Mouse (Mus musculus) c-Kit-positive CD71-positive TER-119-positive erythroid progenitor cells, embryonic 14.5 days (primary cell): ENCODE results near the gene Psapl1.
"Not testable (repeated sequence)": the region's sequence is repeated elsewhere in the genome, so short reads cannot be mapped to it uniquely, and the experiment has no call there.

Experiments used
- DNase-seq: peaks from one replicate; pipeline ENCODE4 v3.0.0-alpha.2; 2013; ENCODE audit warnings: low spot score

The Psapl1 gene

DNA sequence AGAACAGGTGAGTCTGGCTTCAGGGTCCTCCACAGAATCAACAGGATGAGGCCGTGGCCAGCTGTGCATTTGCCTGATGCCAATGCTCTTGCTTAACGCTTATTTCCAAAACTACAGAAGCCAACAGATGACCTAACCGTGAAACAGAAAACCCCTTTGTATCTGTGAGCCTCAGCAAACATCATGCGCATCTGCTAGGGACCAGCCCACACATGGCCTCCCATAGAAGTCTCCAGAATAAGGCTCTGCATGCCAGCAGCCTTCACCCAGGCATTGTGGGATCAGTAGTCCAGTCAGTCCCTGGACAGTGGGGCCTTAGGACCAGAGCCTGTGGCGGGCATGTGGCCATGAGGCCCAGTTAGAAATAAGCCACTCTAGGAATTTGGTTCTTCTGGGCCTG is 400 bp upstream of the Psapl1 start:
- DNase-seq = no peak

DNA sequence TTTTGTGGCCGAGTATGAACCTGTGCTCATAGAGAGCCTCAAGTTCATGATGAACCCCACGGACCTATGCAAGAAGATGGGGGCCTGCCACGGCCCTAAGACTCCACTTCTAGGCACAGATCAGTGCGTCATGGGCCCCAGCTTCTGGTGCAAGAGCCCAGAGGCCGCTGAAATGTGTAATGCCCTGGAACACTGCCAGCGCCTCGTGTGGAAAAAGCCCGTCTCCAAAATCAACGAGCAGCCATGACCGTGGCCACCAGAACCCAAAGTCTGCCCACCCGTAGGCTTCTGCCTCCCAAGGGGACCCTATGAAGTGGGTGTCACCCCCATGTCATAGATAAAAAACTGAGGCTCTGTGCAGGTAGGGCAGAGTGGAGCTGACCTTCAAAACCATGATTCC is 1.6 kb downstream of the Psapl1 start:
- DNase-seq = no peak

DNA sequence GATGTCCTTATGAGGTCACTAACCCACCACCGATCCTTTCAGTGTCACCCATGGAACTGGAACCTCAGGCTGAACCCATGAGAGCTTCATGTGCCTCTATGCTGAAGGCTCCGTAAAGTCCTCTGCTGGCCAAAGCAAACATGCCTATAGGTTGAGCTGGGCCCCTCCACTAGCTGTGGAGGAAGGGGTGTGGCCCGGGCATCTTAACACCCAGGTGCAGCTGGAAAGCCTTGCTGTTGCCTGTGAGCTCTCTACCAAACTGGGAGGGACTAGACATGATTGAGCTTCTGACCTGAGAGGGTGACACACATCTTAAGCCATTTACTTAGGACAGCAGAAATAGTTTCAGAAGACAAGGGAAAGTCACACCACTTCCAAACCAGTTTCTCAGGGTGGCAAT is 5.0 kb downstream of the Psapl1 start:
- no peak for DNase-seq

DNA sequence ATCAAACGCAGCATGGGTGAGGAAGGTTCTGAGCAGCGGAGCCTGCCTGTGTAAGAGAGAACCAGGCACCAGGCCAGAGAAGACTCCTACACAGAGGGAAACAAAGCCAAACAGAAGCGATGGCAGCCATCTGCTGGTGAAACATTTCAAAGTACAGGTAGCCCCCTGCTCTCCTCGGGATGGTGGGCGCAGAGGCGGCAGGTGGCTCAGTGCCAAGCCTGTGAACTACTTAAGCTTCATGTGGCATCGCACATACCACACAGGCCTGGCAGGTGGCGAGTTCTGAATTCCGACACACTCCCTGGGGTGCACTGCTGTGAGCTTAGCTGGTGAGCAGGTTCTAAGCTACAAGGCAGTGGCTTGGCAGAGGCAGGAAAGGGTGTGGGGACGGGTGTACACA is 9.5 kb downstream of the Psapl1 start:
- DNase-seq = no peak

DNA sequence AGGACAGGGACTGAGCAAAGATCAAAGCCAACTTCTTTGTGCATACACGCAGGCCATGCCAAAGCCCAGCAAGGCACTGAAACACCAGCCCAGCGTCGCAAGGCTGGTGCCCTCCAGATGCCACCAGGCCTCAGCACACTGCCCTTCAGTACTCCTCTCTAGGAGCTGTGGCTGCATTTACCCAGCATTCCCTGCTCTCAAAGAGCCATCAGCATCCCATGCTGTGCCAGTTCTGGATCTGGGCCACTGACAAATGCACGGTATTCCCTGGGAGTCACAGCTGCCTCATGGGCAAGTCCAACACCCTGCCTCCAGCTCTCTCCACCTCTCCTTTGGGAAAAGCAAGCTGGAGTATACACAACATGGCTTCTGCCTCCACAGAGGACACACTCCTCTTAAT is 16.3 kb downstream of the Psapl1 start:
- DNase-seq = no peak

DNA sequence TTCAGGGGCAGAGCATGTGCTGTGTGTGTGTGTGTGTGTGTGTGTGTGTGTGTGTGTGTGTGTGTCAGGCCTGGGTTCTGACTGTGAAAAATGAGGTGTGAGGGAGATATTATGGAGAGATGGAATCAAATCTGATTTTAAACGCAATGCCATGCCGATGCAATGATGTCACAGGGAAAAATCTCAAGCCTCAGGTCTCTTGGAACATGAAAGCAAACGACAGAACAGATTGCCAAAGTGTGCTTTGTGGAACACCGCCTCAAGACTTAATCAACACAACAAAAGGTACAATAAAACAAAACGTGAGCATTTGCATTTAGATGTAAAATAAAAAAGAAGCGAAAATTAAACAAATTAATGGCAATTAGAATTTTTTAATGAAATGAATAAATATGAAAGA is 16.8 kb downstream of the Psapl1 start:
- no peak for DNase-seq

DNA sequence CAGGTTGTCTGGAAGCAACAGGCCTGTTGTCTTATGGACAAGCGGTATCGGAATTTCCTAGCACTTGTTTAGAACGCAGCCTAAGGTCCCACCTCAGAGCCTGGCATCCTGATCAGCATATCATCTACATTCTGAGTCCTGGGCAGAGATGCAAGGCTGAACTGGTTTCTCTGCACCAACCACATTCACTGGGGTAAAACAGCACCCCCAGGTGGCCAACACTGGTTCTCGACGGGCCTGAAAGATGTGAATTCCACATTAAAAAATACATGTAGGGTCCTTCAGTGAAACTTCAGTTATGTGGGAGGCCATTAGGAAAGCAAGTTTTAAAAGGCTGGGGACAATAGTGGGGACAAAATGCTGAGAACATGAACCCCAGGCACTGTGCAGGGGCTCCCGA is 20.0 kb downstream of the Psapl1 start:
- DNase-seq = no peak

DNA sequence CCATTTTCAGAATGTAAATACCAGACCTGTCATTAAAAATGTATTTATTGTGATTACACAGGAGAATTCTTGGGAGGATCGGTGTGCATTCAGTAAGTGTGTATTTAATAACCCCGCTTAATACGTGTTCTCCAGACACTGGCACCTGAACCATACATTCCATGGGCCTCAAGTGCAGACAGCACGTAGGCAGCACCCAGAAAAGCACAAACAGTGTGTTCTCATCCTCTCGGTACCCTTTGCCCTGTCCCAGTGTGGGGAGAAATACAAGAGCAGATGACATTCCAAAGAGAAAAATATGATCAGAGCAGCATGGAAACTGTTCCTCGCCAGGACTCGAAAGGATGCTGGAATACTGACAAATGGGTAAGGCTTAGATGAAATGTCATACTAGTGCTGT is 22.0 kb downstream of the Psapl1 start:
- DNase-seq = no peak

DNA sequence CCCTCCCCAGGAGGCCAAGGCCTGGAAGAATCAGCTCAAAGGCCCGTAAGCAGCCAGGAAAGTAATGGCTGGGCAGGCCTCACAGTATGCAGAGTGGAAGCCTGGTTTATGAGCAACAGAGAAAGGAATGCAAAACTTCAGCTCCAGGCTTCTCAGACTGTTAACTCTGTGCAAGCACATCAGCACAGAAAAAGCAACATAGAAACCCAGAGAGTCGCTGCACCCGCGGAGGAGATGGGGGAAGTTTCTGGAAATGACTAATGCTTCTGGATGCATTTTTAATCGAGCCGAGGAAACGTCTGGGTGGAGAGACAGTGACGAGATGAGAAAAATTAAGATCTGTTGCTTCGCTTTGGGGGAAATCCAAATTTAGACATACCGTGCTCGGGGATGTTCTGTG is 22.5 kb downstream of the Psapl1 start:
- no peak for DNase-seq

DNA sequence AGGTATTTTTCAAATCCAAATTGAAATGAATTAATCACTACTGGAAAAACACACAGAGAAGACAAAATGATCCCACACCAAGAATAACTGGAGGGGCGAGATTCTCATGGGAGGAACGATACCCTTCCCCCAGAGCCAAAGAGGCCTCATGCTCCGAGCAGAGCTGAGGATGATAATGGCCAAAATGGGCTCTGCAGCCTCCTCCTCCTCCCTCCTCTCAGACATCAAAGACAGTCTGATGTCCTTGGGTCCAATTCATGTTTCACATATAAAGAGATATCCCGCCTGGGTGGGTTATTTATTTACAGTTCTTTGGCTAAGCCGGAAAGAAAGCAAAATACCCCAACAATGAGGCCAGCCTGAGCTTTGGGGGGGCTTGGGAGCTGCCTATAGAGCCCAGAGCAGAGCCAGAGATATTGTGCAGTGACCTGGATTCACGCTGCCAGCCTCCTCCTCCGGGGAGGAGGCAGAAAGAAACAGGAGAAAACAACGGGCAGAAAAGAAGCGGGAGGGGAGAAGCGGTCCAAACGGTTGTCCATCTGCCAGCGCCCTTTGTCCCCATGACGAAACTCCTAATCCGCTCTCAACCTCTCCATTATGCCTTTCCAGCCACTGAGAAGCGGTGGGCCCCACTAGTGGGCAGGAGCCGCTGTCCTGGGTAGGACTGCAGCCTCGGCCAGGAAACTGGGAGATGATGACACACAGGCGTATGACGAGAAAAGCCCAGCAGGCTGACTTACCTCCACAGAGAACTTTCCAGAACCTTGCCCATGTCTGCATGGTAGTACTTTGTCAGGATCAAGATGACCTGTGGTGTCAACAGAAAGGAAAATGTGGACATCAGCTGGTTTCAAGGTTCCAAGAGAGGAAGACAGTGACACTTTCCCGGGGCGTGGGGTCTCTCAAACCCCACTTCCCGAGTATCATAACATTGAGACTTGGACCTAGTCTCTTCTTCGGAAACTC is 24.9 kb downstream of the Psapl1 start:
- DNase-seq = no peak

DNA sequence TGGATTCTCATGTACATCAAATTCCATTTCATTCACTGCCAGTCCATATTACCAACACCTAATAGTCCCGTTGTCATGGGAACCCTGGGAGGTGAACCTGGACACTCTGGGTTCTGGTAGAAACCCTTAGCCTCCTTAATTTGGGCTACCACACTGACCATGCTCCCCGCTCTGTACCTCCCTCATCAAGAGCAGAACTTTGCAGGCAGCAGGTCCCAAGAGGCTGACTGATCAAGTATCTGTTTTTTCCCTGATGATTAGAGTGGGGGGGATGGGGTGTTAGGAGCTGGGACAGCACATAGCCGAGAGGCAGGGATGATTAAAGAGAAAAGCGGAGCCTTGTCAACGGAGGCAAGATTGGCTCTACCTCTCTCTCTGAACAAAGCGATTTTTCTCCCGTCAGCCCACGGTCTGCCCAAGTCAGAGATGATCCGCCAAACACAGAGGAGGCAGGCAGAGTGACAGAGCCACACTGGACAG is 26.5 kb downstream of the Psapl1 start:
- DNase-seq = no peak

DNA sequence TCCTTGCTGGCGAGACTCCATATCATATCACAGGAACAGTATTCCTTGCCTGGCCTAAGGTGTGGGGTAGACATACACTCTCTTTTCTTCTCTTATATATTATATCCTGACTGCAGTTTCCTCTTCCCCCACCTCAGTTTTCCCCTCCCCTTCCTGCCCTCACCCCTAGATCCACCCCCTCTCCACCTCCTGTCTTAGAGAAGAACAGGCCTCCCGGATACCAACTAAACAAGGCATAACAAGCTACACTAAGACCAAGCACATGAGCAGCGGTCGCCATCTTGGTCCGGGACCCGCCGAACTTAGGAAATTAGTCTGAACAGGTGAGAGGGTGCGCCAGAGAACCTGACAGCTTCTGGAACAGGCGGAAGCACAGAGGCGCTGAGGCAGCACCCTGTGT is 33.7 kb downstream of the Psapl1 start:
- DNase-seq = not testable (repeated sequence)

DNA sequence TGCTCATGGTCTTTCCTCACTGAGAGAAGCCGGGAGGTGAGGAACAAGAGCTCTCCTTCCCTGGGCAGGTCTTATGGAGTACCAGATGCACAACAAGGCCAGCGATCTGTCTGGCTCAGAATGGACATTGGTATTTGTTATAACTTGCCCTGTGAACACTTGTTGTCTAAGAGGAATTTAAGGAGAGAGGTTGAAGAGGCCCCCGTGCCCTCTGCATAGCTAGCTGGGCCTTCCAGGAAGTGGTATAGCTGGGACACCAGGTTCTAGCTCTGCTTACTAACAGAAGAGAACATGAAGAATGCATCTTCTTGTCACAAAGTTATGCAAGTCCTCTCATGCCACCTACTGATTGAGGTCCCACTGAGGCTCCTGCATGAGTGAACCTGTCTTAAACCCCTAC is 44.2 kb downstream of the Psapl1 start:
- no peak for DNase-seq

DNA sequence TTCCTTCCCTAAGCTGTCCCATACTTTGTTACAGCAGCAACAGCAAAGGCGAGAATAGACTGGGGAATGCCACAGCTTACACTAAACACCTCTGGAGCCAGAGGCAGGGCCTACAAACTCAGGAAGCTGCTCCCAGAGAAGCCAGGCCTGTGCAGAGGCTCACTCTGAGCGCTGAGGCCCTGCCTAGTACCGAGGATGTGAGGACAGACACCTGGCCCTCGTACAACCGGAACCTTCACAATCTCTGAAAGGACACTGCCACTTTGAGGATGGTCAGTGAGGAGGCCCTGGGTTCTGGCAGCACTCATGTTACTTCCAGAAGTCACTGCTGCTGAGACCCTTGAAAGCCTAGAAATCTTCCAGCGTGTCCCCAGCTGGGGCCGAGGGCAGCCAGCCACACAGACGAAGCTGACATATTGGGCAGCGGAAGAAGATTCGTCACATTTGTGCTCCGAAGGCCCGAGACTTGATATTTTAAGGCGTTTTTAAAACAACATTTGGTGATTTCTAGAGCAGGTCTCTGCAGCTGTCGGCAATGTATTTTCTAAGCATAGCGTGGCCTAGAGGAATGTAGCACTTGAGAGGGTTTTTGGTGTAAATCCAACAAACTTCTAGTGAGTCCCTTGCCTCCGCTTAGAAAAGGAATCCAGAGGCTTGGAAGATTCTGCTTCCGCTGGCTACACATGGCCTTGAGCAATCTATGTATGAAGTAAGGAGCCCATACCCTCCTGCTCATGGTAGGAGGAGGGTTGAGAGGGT is 49.1 kb downstream of the Psapl1 start:
- DNase-seq = no peak

DNA sequence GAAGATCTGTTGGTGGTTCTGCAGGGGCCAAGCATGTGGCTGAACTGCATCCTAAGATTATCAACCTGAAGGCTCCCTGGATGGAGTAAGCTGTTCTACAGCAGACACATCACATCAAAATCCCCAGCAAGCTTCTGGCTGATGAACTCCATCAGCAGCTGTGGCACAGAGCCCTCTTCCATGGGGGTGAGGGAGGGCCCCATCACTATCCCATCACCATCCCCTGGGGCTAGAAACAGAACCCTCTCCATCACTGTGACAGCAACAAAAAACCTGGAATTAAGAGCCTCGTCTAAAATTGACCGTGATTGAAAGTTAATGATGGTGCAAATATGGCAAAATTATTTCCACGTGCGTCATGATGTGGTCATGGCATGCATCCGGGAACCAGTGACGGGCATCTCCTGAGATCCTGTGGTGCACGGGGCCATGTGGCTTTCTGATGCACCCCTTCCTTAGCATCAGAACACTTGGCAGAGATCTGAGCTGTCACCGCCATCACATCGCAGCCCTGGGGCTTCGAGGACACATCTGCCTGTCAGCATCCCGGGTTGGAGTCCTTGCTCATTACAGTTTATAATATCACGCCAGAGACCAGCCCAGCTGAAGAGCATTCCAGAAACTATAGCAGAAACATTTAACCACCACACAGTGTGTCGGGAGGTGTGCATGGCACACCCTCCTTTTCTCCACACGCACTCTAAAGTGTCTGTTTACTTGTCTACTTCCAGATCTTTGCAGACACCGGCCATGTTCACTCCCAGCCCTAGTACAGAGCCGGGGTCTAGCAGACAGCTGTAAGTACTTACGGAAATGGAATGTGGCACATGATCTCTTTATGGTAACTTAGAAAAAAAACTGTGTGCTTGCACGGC is 51.1 kb downstream of the Psapl1 start:
- DNase-seq = no peak
